Mouse (Mus musculus): ENCODE data around the gene Gm21985. TPM values are rescaled to one million over a fixed set of nuclear protein-coding genes. Genes with fewer than 3 reads are reported as not detected.

Gm21985 gene
- polyA plus RNA-seq, 1 experiment from 2014 or later, result not detected

DNA sequence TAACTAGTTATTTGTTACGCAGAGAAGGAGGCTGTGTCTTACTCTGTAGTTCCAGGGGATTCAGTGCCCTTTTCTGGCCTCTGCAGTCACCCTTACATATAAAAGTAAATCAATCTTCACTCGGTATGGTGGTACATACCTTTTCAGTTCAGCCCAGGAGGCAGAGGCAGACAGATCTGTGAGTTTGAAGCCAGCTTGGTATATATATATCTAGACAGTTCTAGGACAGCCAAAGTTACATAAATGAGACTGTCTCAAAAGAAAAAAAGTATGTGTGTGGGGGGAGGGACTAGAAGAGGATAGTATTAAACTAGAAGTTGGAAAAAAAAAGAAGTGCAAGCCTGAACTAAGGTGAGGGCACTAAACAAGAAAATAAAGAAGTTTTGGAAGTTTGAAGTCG lies 82.1 kb downstream of the Gm21985 start:
- Histone ChIP-seq H3K9ac (replicated peaks; ENCODE audit: low read length) (no peak overlapping the region), H3K4me3 (ENCODE audit: low read depth, low read length) (no peak overlapping the region), H3K4me1 (ENCODE audit: control insufficient read depth, insufficient read depth, low read length) (no peaks in the 10 kb centered on the region), H3K9me3 (replicated peaks; ENCODE audit: control insufficient read depth, low read length) (no peaks in the 10 kb centered on the region), H3K4me2 (ENCODE audit: low read depth, low read length) (no peak overlapping the region), H3K27me3 (ENCODE audit: control insufficient read depth, insufficient read depth, low read length) (no peaks in the 10 kb centered on the region), H3K36me3 (replicated peaks; ENCODE audit: control insufficient read depth, insufficient read depth, low read depth, low read length) (no peaks in the 10 kb centered on the region), H3K27ac (replicated peaks; ENCODE audit: low read depth, low read length) (no peak overlapping the region)
- no peak for ATAC-seq (replicated peaks; ENCODE audit: insufficient number of reproducible peaks, low FRiP score, low TSS enrichment, low read depth)
- WGBS, result 81% methylated on average over 3 of the region's 3 CpGs
- DNase-seq (ENCODE audit: low spot score), result no peak

DNA sequence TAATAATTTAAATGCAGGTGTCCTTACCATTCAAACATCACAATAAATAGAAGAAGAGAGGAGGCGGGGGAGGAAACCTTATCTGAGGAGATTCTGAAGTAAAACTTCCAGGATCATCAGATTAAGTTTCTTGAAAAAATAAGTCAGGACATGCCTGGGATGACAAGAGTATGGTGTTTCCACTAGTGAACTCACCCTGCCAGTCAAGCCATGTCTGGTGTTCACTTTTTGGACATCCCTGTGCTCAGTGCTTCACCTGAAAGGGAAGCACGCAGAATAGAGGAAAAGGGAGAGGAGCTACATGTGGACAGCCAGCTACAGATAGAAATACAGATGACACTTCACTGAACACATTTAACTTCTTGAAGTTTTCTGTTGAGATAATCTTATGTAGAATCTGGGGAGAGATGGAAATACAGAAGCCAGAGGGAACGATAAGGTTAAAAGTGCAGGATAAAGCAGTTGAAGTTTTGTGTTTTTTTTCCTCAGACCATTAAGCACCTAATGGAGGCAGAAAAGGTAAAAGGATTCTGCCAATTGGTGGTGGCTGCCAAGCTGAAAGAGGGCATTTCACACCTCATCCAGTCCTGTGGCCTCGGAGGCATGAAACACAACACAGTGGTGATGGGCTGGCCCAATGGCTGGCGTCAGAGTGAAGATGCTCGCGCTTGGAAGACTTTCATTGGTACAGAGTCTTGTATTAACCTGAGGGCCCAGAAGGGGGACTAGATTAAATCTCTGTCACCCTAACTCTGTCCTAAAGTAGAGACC lies 87.8 kb downstream of the Gm21985 start:
- ATAC-seq (replicated peaks; ENCODE audit: insufficient number of reproducible peaks, low FRiP score, low TSS enrichment, low read depth) (no peak), DNase-seq (ENCODE audit: low spot score) (no peak)
- Histone ChIP-seq H3K4me1 (ENCODE audit: control insufficient read depth, insufficient read depth, low read length) (no peaks in the 10 kb centered on the region), H3K4me2 (ENCODE audit: low read depth, low read length) (no peak overlapping the region), H3K27ac (replicated peaks; ENCODE audit: low read depth, low read length) (no peak overlapping the region), H3K27me3 (ENCODE audit: control insufficient read depth, insufficient read depth, low read length) (no peaks in the 10 kb centered on the region), H3K4me3 (ENCODE audit: low read depth, low read length) (no peak overlapping the region), H3K36me3 (replicated peaks; ENCODE audit: control insufficient read depth, insufficient read depth, low read depth, low read length) (peaks cover 2% of the 10 kb centered on the region; the same call in 1 of the 2 replicates), H3K9ac (replicated peaks; ENCODE audit: low read length) (no peak overlapping the region), H3K9me3 (replicated peaks; ENCODE audit: control insufficient read depth, low read length) (no peaks in the 10 kb centered on the region)
- WGBS, result 88% methylated on average over 7 of the region's 7 CpGs

DNA sequence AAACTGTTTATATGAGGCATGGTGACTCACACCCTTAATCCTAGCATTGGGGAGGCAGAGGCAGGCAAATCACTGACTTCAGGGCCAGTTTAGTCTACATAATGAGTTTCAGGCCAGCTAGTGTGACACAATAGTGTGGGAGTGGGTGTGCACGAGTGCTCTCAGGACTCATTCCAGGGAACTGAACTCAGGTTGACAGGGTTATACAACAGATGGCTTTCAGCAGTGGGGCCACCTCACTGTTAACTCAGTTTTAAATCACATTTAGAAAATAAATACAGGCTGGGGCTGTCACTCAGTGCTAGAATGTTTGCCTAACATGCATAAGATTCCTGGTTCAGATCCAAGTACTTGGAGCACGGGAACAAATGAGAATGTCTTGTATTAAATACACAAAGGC lies 93.5 kb downstream of the Gm21985 start:
- 81% methylated on average over 2 of the region's 2 CpGs for WGBS
- Histone ChIP-seq H3K9ac (replicated peaks; ENCODE audit: low read length) (no peak overlapping the region), H3K27me3 (ENCODE audit: control insufficient read depth, insufficient read depth, low read length) (no peaks in the 10 kb centered on the region), H3K36me3 (replicated peaks; ENCODE audit: control insufficient read depth, insufficient read depth, low read depth, low read length) (peaks cover 8% of the 10 kb centered on the region), H3K4me3 (ENCODE audit: low read depth, low read length) (no peak overlapping the region), H3K4me1 (ENCODE audit: control insufficient read depth, insufficient read depth, low read length) (no peaks in the 10 kb centered on the region), H3K4me2 (ENCODE audit: low read depth, low read length) (no peak overlapping the region), H3K9me3 (replicated peaks; ENCODE audit: control insufficient read depth, low read length) (no peaks in the 10 kb centered on the region), H3K27ac (replicated peaks; ENCODE audit: low read depth, low read length) (no peak overlapping the region)
- DNase-seq (ENCODE audit: low spot score) (no peak), ATAC-seq (replicated peaks; ENCODE audit: insufficient number of reproducible peaks, low FRiP score, low TSS enrichment, low read depth) (no peak)

DNA sequence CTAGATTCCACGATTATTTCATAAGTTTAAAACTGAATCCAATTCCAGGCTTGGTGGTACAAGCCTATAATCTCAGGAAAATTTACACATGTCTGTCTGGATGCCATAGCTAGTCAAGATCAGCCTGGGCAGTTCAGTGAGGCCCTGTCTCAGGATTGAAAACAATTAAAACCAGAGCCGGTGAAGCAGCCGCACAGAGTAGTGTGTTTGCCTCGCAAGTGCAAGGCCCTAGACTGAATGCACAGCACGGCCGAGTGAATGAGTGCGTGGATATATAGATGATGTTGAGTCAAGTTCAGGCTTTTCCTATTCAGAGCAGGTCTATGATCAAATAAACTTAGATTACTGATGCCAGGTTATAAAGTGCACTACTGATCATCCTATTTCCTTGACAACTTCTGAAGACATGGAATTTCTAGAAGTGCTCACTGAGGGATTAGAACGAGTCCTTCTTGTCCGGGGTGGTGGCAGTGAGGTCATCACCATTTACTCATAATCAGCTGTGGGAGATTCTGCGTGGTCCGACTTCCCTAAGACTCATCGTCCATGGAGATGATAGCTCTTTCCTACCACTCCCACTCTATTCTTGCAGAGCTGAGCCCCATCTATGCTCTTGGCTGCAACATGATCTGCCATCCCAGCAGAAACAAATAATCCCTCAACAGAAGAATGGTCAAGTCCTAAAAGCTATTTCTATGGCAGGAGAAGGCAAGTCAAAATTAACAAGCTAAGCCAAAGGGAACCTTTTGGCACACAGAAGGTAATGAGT lies 94.1 kb downstream of the Gm21985 start:
- Histone ChIP-seq H3K27ac (replicated peaks; ENCODE audit: low read depth, low read length) (no peak overlapping the region), H3K9ac (replicated peaks; ENCODE audit: low read length) (no peak overlapping the region), H3K9me3 (replicated peaks; ENCODE audit: control insufficient read depth, low read length) (no peaks in the 10 kb centered on the region), H3K4me2 (ENCODE audit: low read depth, low read length) (no peak overlapping the region), H3K4me1 (ENCODE audit: control insufficient read depth, insufficient read depth, low read length) (no peaks in the 10 kb centered on the region), H3K27me3 (ENCODE audit: control insufficient read depth, insufficient read depth, low read length) (no peaks in the 10 kb centered on the region), H3K4me3 (ENCODE audit: low read depth, low read length) (no peak overlapping the region), H3K36me3 (replicated peaks; ENCODE audit: control insufficient read depth, insufficient read depth, low read depth, low read length) (peaks cover 8% of the 10 kb centered on the region)
- ATAC-seq (replicated peaks; ENCODE audit: insufficient number of reproducible peaks, low FRiP score, low TSS enrichment, low read depth), result 0 out of 2 replicates have a peak, but pooled peaks have one; percentile 29
- WGBS, result 90% methylated on average over 12 of the region's 12 CpGs
- no peak for DNase-seq (ENCODE audit: low spot score)

DNA sequence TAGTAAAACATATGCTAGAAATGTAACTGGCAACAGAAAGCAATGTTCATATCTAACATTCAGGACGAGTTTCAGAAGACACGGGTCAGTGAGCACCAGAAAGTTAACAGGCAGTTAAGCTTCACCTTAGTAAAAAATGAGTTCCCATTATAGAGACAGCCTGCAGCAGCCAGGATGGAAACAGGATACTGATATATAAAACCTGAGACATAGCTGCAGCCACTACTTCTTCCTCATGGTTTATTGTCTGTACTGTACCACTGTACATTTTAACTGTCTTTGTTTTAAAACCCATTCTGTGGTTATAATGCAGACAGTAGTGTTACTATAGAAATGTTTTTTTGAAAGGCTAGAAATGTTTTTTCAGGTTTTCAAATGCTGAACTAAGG lies 94.7 kb downstream of the Gm21985 start:
- Histone ChIP-seq H3K36me3 (replicated peaks; ENCODE audit: control insufficient read depth, insufficient read depth, low read depth, low read length) (peaks cover 8% of the 10 kb centered on the region), H3K4me3 (ENCODE audit: low read depth, low read length) (no peak overlapping the region)
- WGBS, result 88% methylated on average over 2 of the region's 2 CpGs

DNA sequence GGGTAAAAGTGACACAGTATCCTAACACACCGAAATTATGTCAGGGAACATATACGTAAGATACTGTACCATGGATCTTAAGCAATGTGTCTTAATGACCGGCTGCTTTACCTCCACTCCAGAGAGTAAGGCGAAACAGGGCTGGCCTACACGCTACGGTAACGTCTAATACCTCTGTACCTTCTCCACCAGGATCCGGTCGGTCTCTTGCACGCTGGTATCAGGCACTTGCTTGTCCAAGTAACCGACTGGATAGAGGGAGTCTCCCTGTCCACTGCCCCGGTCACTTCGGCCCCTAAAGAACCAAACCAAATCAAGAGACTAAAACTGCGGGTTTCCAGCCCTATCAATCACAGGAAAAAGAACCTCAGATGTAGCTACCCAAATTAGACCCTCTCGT lies 101.1 kb downstream of the Gm21985 start:
- Histone ChIP-seq H3K4me3 (ENCODE audit: low read depth, low read length) (peak overlapping the region; percentile 83), H3K9ac (replicated peaks; ENCODE audit: low read length) (peak overlapping the region; percentile 85), H3K27me3 (ENCODE audit: control insufficient read depth, insufficient read depth, low read length) (no peaks in the 10 kb centered on the region), H3K27ac (replicated peaks; ENCODE audit: low read depth, low read length) (no peak overlapping the region; the same call in 1 of the 2 replicates), H3K4me1 (ENCODE audit: control insufficient read depth, insufficient read depth, low read length) (no peaks in the 10 kb centered on the region), H3K4me2 (ENCODE audit: low read depth, low read length) (peak overlapping the region; percentile 67), H3K9me3 (replicated peaks; ENCODE audit: control insufficient read depth, low read length) (no peaks in the 10 kb centered on the region), H3K36me3 (replicated peaks; ENCODE audit: control insufficient read depth, insufficient read depth, low read depth, low read length) (peaks cover 3% of the 10 kb centered on the region)
- ATAC-seq (replicated peaks; ENCODE audit: insufficient number of reproducible peaks, low FRiP score, low TSS enrichment, low read depth) (peak; percentile 61), DNase-seq (ENCODE audit: low spot score) (peak; percentile 6)
- WGBS, result 15% methylated on average over 15 of the region's 15 CpGs

More for the DNA sequence above, 94.7 kb downstream of the Gm21985 start:
- no peaks in the 10 kb centered on the region for H3K4me1 ChIP-seq (ENCODE audit: control insufficient read depth, insufficient read depth, low read length)
- no peak overlapping the region for H3K9ac ChIP-seq (replicated peaks; ENCODE audit: low read length)
- H3K4me2 ChIP-seq (ENCODE audit: low read depth, low read length), result no peak overlapping the region
- ATAC-seq (replicated peaks; ENCODE audit: insufficient number of reproducible peaks, low FRiP score, low TSS enrichment, low read depth) (no peak), DNase-seq (ENCODE audit: low spot score) (no peak)
- no peaks in the 10 kb centered on the region for H3K27me3 ChIP-seq (ENCODE audit: control insufficient read depth, insufficient read depth, low read length)
- no peak overlapping the region for H3K27ac ChIP-seq (replicated peaks; ENCODE audit: low read depth, low read length)
- H3K9me3 ChIP-seq (replicated peaks; ENCODE audit: control insufficient read depth, low read length), result no peaks in the 10 kb centered on the region

DNA sequence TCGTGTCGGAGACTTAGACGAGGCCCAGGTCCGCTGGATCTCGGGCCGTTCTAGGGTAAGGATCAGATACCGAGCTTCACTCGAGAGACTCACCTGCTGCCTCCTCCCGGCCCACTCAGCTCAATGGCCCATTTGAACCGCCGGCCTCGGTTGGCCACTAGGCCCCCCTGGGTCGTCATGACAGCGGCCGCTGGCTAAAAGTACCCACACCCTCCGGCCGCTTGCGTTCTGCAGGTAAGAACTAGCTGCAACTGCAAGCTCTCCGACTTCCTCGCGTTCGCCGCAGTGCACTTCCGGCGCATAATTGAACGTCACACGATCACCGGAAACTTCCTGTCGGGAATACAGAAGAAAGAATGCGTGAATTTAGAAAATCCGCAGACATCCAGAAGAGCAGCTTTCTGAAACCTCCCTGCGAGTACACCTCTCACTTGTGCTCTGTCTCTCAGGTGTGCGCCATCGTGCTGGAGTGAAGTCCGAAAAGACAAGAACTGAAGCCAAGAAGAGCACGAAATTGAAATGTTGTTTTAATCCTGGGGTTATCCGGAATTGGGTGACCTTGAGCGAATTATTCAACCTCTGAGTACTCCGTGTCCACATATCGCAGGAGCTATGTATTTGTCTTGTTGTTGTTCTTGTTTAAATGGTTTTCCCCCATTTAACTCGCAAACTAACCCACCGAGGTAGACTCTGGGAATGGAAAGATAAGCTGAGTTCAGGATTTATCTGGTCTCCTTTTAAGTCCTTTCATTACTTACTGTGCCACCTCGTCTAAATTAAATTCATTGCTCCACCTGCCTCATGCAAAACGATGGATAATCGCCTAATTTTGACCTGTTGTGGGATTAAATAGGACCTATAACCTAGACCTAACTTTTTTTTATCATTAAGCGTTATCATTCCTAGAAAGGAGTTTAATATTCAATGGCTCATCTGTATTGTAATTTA lies 101.9 kb downstream of the Gm21985 start, which contains the start of gene Emc4:
Gene Emc4, minus strand, starts transcription at position 302 of the 948 bp plus-strand sequence.
- peak within 1 kb of the TSS; percentile 67 for H3K4me2 ChIP-seq (ENCODE audit: low read depth, low read length)
- peaks cover 3% of the 10 kb centered on the region for H3K36me3 ChIP-seq (replicated peaks; ENCODE audit: control insufficient read depth, insufficient read depth, low read depth, low read length)
- H3K27me3 ChIP-seq (ENCODE audit: control insufficient read depth, insufficient read depth, low read length), result no peaks in the 10 kb centered on the region
- 1% methylated on average over 46 of the region's 46 CpGs for WGBS
- H3K9me3 ChIP-seq (replicated peaks; ENCODE audit: control insufficient read depth, low read length), result no peaks in the 10 kb centered on the region
- ATAC-seq (replicated peaks; ENCODE audit: insufficient number of reproducible peaks, low FRiP score, low TSS enrichment, low read depth) (peak; percentile 79), DNase-seq (ENCODE audit: low spot score) (peak; percentile 96)
- peak within 1 kb of the TSS; percentile 57 for H3K27ac ChIP-seq (replicated peaks; ENCODE audit: low read depth, low read length)
- H3K4me1 ChIP-seq (ENCODE audit: control insufficient read depth, insufficient read depth, low read length), result no peaks in the 10 kb centered on the region
- peak within 1 kb of the TSS; percentile 83 for H3K4me3 ChIP-seq (ENCODE audit: low read depth, low read length)
- peak within 1 kb of the TSS; percentile 85 for H3K9ac ChIP-seq (replicated peaks; ENCODE audit: low read length)
